ENCODE assay signal across 25 mouse cellular contexts in the genomic region with DNA sequence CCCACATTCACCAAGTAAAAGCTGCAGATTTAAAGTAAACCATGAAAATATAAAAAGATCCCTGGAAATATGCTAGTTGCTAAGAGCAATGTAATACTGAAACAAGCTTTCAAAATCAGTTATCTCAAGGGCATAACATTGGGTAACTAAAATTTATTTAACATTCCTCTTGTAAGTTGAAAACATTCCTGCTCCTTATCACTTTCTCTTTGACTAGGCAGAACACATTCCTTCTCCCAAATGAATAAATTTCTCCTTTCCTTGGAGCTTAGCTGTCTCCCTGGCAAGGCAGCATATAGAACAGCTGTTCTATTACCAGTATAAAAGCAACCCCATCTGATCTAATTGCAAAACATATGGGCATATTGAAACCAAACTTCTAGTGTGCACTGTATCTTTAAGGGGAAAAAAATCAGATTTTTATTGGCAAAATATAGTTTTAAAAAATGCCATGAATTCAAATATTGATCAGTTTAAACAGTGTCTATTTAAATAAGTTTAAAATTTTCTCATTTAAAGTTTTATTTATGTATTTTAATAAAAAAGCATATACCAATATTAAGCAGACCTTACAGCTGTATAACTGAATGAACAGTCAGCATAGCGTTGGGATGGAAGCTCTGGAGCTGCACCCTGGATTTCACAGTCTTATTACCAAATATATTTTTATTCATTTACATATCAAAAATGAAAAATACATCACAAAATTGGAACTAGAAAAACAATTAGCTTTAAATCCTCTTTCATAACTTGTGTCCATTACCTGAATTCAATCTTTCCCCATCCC. TPM values are rescaled to one million over a fixed set of nuclear protein-coding genes. Genes with fewer than 3 reads are reported as not detected.
A peak's percentile ranks its signal among the peaks of the same experiment; 100 is the strongest.
DNase-seq lines count a peak whose midpoint lies in the region; ATAC-seq and TF ChIP-seq lines count a peak whose summit lies in the region.
"Had no signal": no experiment of that assay in that cellular context is flagged by ENCODE, and none has a peak within 500 bp of the region (broad histone marks: within the 10 kb centered on the region; RNA-seq: fewer than 3 reads in every experiment).

No protein-coding gene starts in this region.

- H3K4me2 ChIP-seq in lung, embryonic 14.5 days = no peak overlapping the region
- H3K4me2 ChIP-seq in forebrain, embryonic 16.5 days (ENCODE audit: low read length) = no peak overlapping the region
- H3K4me2 ChIP-seq: heart, embryonic 12.5 days; hindbrain, embryonic 13.5 days; midbrain, embryonic 11.5 days had no signal

- H3K27ac ChIP-seq in lung, embryonic 14.5 days (ENCODE audit: low read depth) = no peak overlapping the region; the same call in 1 of the 2 replicates
- H3K27ac ChIP-seq in forebrain, embryonic 16.5 days (ENCODE audit: low read length) = no peak overlapping the region
- H3K27ac ChIP-seq: gastrocnemius, adult 2 months; heart, adult 2 months; hindbrain, embryonic 13.5 days; liver, embryonic 14.5 days had no signal

- no peaks in the 10 kb centered on the region for H3K27me3 ChIP-seq in lung, embryonic 14.5 days (ENCODE audit: insufficient read depth, low read length)
- H3K27me3 ChIP-seq in forebrain, embryonic 16.5 days (replicated peaks; ENCODE audit: control insufficient read depth, insufficient read depth, low read length) = no peaks in the 10 kb centered on the region
- H3K27me3 ChIP-seq: heart, embryonic 12.5 days; hindbrain, embryonic 13.5 days had no signal

- DNase-seq in frontal cortex, postnatal 25 days (ENCODE audit: low spot score in 2 of 2) = no peak
- DNase-seq in lung, embryonic 14.5 days = peak; percentile 27
- no peak for DNase-seq in lung, adult 18-20 months
- DNase-seq in brain, adult 2 months (ENCODE audit: low read depth, low spot score) = peak; percentile 53
- DNase-seq in yolk sac, embryonic 10.5 days (ENCODE audit: low spot score) = no peak
- DNase-seq: adrenal gland, postnatal 14 days; cerebellum, adult 18-20 months; cerebellum, postnatal 10 days; gastrocnemius, adult 2 months; heart, adult 2 months; heart, postnatal 4 days; kidney, adult 8-10 months; kidney, postnatal 14 days; left cerebral cortex, postnatal 4 days; right cerebral cortex, postnatal 25 days; thymus, postnatal 25 days had no signal

- peak; percentile 55 for ATAC-seq in frontal cortex, adult (ENCODE audit: low TSS enrichment)
- ATAC-seq in lung, embryonic 14.5 days (ENCODE audit: insufficient read depth) = peak; percentile 74; the same call in 1 of the 2 replicates
- ATAC-seq in forebrain, embryonic 16.5 days = peak; percentile 86
- ATAC-seq: intestine, embryonic 16.5 days; midbrain, embryonic 16.5 days had no signal

- no peaks in the 10 kb centered on the region for H3K9me3 ChIP-seq in lung, embryonic 14.5 days (ENCODE audit: low read depth, low read length)
- no peaks in the 10 kb centered on the region for H3K9me3 ChIP-seq in forebrain, embryonic 16.5 days (ENCODE audit: control insufficient read depth, low read length)
- H3K9me3 ChIP-seq: heart, embryonic 12.5 days; hindbrain, embryonic 13.5 days had no signal

- H3K36me3 ChIP-seq in lung, embryonic 14.5 days (ENCODE audit: insufficient read depth) = no peaks in the 10 kb centered on the region
- H3K36me3 ChIP-seq in forebrain, embryonic 16.5 days (ENCODE audit: control insufficient read depth, insufficient read depth) = no peaks in the 10 kb centered on the region
- H3K36me3 ChIP-seq: heart, embryonic 12.5 days; hindbrain, embryonic 13.5 days had no signal

- H3K9ac ChIP-seq in lung, embryonic 14.5 days = no peak overlapping the region
- H3K9ac ChIP-seq in forebrain, embryonic 16.5 days (replicated peaks; ENCODE audit: low read depth, low read length) = no peak overlapping the region
- H3K9ac ChIP-seq: heart, embryonic 12.5 days; hindbrain, embryonic 13.5 days; liver, embryonic 14.5 days had no signal

- no peak for TF ChIP-seq CTCF in lung, embryonic 14.5 days (IDR thresholded peaks at IDR 0.05; ENCODE audit: low read depth)

- WGBS in lung, embryonic 14.5 days = 86% methylated on average over 1 of the region's 1 CpGs
- 72% methylated on average over 1 of the region's 1 CpGs for WGBS in forebrain, embryonic 16.5 days

- no peak overlapping the region for H3K4me3 ChIP-seq in lung, embryonic 14.5 days (ENCODE audit: low read depth, low read length)
- no peak overlapping the region for H3K4me3 ChIP-seq in forebrain, embryonic 16.5 days (replicated peaks; ENCODE audit: low read length)
- H3K4me3 ChIP-seq: erythroblast, embryonic 14.5 days; gastrocnemius, adult 2 months; heart, adult 2 months; heart, embryonic 12.5 days; hindbrain, embryonic 13.5 days had no signal

- H3K4me1 ChIP-seq in lung, embryonic 14.5 days (ENCODE audit: insufficient read depth) = no peaks in the 10 kb centered on the region
- peaks cover 13% of the 10 kb centered on the region for H3K4me1 ChIP-seq in forebrain, embryonic 16.5 days (replicated peaks; ENCODE audit: control insufficient read depth, insufficient read depth, low read length)
- H3K4me1 ChIP-seq: heart, embryonic 12.5 days had no signal

RNA-seq across cellular contexts. Expression of gene Megf9, which starts 13.1 kb away (rescaled TPM):
- polyA plus RNA-seq in lung, embryonic 14.5 days (2014; fragmentation: Nextera tagmentation; extraction: Ambion mirVana) = 12.0 and 12.8 TPM in 2 replicates
- polyA plus RNA-seq in forebrain, embryonic 16.5 days (2015; fragmentation: Nextera tagmentation; extraction: Ambion mirVana) = 32.0 and 38.4 TPM in 2 replicates

Comparison
In these comparisons a context has a peak if more than half of its experiments do, and no peak if none do; other contexts are left out.
1. DNase-seq: peak in lung, embryonic 14.5 days (single experiment) and brain, adult 2 months (single experiment); none in frontal cortex, postnatal 25 days (0 of 2), lung, adult 18-20 months (0 of 2) and yolk sac, embryonic 10.5 days (single experiment).
2. Peak in every context shown above with its lines, with median percentiles within 50 percentile points of each other: ATAC-seq.